Mouse (Mus musculus): ENCODE measurements at regions not wholly inside any gene's neighbourhood (a gene's known extent, or its start where the extent isn't known, plus 50 kb on each side); places are given as distances from the start of the nearest gene placed in this dataset.

- peak; percentile 92 for ATAC-seq (ENCODE audit: extremely low read depth, insufficient number of reproducible peaks, low FRiP score, poor library complexity, severe bottlenecking)
These were observed 126.4 kb upstream of the Rmdn2 start for GRCm38 (mm10) chr17:79485239-79485638.

GRCm38 (mm10) chr17:79489306-79489705, 122.4 kb upstream of the Rmdn2 start:
- no peak for ATAC-seq (ENCODE audit: extremely low read depth, insufficient number of reproducible peaks, low FRiP score, poor library complexity, severe bottlenecking)

- no peak for ATAC-seq (ENCODE audit: extremely low read depth, insufficient number of reproducible peaks, low FRiP score, poor library complexity, severe bottlenecking)
These were observed 114.0 kb upstream of the Rmdn2 start for GRCm38 (mm10) chr17:79497629-79498028.

GRCm38 (mm10) chr17:79498321-79498720, 113.3 kb upstream of the Rmdn2 start:
- ATAC-seq (ENCODE audit: extremely low read depth, insufficient number of reproducible peaks, low FRiP score, poor library complexity, severe bottlenecking), result no peak

- ATAC-seq (ENCODE audit: extremely low read depth, insufficient number of reproducible peaks, low FRiP score, poor library complexity, severe bottlenecking), result no peak
These were observed 110.6 kb upstream of the Rmdn2 start for GRCm38 (mm10) chr17:79501031-79501474.

- no peak for ATAC-seq (ENCODE audit: extremely low read depth, insufficient number of reproducible peaks, low FRiP score, poor library complexity, severe bottlenecking)
These were observed 109.7 kb upstream of the Rmdn2 start for GRCm38 (mm10) chr17:79501926-79502325.

- ATAC-seq (ENCODE audit: extremely low read depth, insufficient number of reproducible peaks, low FRiP score, poor library complexity, severe bottlenecking), result no peak
These were observed 108.6 kb upstream of the Rmdn2 start for GRCm38 (mm10) chr17:79503037-79503436.

GRCm38 (mm10) chr17:79504209-79504608, 107.5 kb upstream of the Rmdn2 start:
- ATAC-seq (ENCODE audit: extremely low read depth, insufficient number of reproducible peaks, low FRiP score, poor library complexity, severe bottlenecking), result no peak

GRCm38 (mm10) chr17:79505565-79505964, 106.1 kb upstream of the Rmdn2 start:
- no peak for ATAC-seq (ENCODE audit: extremely low read depth, insufficient number of reproducible peaks, low FRiP score, poor library complexity, severe bottlenecking)

- ATAC-seq (ENCODE audit: extremely low read depth, insufficient number of reproducible peaks, low FRiP score, poor library complexity, severe bottlenecking), result no peak
These were observed 102.4 kb upstream of the Rmdn2 start for GRCm38 (mm10) chr17:79509281-79509680.

- ATAC-seq (ENCODE audit: extremely low read depth, insufficient number of reproducible peaks, low FRiP score, poor library complexity, severe bottlenecking), result no peak
These were observed 101.5 kb upstream of the Rmdn2 start for GRCm38 (mm10) chr17:79509957-79510710.

- no peak for ATAC-seq (ENCODE audit: extremely low read depth, insufficient number of reproducible peaks, low FRiP score, poor library complexity, severe bottlenecking)
These were observed 100.4 kb upstream of the Rmdn2 start for GRCm38 (mm10) chr17:79511218-79511617.

GRCm38 (mm10) chr17:79514076-79514475, 97.6 kb upstream of the Rmdn2 start:
- no peak for ATAC-seq (ENCODE audit: extremely low read depth, insufficient number of reproducible peaks, low FRiP score, poor library complexity, severe bottlenecking)

- peak; percentile 55; the same call in 1 of the 2 replicates for ATAC-seq (ENCODE audit: extremely low read depth, insufficient number of reproducible peaks, low FRiP score, poor library complexity, severe bottlenecking)
These were observed 93.5 kb upstream of the Rmdn2 start for GRCm38 (mm10) chr17:79518185-79518584.

GRCm38 (mm10) chr17:79518696-79519095, 93.0 kb upstream of the Rmdn2 start:
- ATAC-seq (ENCODE audit: extremely low read depth, insufficient number of reproducible peaks, low FRiP score, poor library complexity, severe bottlenecking), result no peak

- no peak for ATAC-seq (ENCODE audit: extremely low read depth, insufficient number of reproducible peaks, low FRiP score, poor library complexity, severe bottlenecking)
These were observed 92.3 kb upstream of the Rmdn2 start for GRCm38 (mm10) chr17:79519356-79519755.

GRCm38 (mm10) chr17:79520283-79520682, 91.4 kb upstream of the Rmdn2 start:
- no peak for ATAC-seq (ENCODE audit: extremely low read depth, insufficient number of reproducible peaks, low FRiP score, poor library complexity, severe bottlenecking)

GRCm38 (mm10) chr17:79521691-79522090, 90.0 kb upstream of the Rmdn2 start:
- ATAC-seq (ENCODE audit: extremely low read depth, insufficient number of reproducible peaks, low FRiP score, poor library complexity, severe bottlenecking), result no peak

- ATAC-seq (ENCODE audit: extremely low read depth, insufficient number of reproducible peaks, low FRiP score, poor library complexity, severe bottlenecking), result no peak
These were observed 88.4 kb upstream of the Rmdn2 start for GRCm38 (mm10) chr17:79523230-79523629.

- no peak for ATAC-seq (ENCODE audit: extremely low read depth, insufficient number of reproducible peaks, low FRiP score, poor library complexity, severe bottlenecking)
These were observed 84.3 kb upstream of the Rmdn2 start for GRCm38 (mm10) chr17:79527391-79527790.

- ATAC-seq (ENCODE audit: extremely low read depth, insufficient number of reproducible peaks, low FRiP score, poor library complexity, severe bottlenecking), result no peak
These were observed 75.1 kb upstream of the Rmdn2 start for GRCm38 (mm10) chr17:79536549-79536948.
